Mouse (Mus musculus) G1E-ER4 (cell line): ENCODE results near the gene Kbtbd4. TPM values are rescaled to one million over a fixed set of nuclear protein-coding genes. Genes with fewer than 3 reads are reported as not detected.

ENCODE experiments used
- GATA1 ChIP-seq: IDR thresholded peaks from one replicate; pipeline ENCODE4 v1.8.0; 2012; ENCODE audit warnings: low read length, inconsistent platforms
- polyA plus RNA-seq: library from polyadenylated mRNA; stranded (reverse); fragments of >175 nt; gene quantifications from 2 replicates; pipeline ENCODE4 v1.2.3, GENCODE M21; 2012

The Kbtbd4 gene
- polyA plus RNA-seq, 1 experiment, result 1.7 TPM

DNA sequence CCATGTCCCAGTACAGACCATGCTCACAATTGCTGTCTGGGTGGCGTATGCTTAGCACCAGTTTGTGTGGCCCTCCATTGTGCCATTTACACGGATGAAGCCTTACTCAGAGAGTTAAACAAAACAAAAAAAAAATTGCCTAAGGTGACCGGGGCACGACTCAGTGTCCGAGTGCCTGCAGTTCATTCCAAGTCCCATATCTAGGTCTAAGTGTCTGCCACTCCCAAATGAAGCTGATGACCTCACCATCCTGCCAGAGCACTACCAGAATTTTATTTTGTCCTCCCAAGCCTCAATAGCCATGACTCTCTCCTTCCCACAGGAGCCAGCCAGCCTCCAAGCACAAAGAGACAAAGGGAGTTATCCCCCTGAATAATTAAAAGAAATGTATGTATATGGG, 16.9 kb upstream of the Kbtbd4 start:
- no peak for TF ChIP-seq GATA1

DNA sequence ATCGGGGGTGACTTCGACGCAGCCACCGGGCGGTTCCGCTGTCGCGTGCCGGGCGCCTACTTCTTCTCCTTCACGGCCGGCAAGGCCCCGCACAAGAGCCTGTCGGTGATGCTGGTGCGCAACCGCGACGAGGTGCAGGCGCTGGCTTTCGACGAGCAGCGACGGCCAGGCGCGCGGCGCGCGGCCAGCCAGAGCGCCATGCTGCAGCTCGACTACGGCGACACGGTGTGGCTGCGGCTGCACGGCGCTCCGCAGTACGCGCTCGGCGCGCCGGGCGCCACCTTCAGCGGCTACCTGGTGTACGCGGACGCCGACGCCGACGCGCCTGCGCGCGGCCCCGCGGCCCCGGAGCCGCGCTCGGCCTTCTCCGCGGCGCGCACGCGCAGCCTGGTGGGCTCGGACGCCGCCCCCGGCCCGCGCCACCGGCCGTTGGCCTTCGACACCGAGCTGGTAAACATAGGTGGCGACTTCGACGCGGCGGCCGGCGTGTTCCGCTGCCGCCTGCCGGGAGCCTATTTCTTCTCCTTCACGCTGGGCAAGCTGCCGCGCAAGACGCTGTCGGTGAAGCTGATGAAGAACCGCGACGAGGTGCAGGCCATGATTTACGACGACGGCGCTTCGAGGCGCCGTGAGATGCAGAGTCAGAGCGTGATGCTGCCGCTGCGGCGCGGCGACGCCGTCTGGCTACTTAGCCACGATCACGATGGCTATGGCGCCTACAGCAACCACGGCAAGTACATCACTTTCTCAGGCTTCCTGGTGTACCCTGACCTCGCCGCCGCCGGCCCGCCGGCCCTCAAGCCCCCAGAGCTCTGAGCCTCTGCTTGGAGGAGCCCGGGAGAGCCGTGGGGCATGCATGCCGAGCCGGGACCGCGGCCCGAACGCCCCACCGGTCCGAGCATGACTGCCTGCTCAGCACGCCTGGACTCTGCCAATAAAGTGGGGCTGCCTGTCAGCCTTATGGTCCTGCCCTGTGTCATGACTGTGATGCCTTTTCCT, 14.7 kb upstream of the Kbtbd4 start:
- no peak for TF ChIP-seq GATA1

DNA sequence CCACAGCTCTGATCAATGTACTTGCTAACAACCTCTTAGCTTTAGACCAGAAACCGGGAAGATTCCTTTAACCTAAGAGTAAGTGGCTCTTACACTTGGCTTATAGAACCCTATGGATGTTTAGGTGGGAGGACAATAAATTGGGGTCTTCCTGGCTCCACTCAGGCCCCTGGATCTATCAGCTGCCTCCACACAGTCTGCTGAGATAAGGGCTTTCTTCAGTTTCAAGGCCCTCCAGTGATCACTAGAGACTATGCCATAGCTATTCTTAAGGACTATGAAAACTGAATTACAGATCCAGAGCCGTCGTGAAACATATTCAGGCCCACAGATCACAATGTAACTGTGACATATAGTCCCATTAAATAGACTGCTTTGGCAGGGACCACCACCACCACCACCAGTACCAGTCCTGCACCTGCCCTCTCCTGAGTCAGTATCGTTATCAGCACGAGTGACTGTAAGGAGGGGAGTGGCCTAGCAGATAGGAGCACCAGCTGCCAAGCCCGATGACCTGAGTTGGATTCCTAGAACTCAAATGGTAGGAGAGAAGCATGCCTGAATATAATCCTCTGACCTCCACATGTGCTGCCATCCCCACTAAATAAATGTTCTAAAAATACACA, 10.8 kb upstream of the Kbtbd4 start:
- TF ChIP-seq GATA1, result no peak

DNA sequence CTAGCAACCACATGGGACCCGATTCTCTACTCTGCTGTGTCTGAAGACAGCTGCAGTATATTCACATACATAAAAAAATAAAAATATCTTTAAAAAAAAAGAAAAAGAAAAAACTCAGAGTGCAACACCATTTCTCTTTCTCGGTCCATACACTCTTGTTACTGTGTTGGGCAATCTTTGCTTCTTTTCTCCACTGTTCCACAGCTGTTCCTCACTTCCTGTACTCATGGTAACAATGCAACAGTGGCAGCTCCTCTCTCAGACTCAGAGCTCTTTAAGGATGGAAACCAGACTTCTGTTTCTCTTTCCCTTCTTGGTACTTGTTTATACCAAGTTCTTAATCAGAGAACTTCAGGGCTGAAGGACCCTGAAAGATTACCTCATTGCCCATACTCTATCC, 1.1 kb upstream of the Kbtbd4 start:
- no peak for TF ChIP-seq GATA1

DNA sequence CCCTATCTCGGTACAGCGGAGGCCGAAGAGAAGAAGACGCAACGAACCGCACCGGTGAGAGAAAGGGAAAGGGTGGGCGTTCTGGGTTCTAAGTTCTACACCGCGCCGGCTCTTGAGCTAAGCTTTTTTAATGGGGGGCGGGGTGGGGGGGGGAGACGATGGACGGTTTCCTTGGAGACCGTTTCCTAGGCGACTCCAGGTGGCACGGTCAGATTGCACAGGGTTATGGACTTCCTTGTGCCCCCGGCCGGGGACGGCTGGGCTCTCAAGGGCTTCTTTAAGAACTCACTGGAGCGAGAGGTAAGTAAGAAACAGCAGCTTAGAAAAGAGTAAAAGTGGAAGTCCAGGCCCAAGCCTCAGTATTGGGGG, 300 bp downstream of the Kbtbd4 start:
- no peak for TF ChIP-seq GATA1

DNA sequence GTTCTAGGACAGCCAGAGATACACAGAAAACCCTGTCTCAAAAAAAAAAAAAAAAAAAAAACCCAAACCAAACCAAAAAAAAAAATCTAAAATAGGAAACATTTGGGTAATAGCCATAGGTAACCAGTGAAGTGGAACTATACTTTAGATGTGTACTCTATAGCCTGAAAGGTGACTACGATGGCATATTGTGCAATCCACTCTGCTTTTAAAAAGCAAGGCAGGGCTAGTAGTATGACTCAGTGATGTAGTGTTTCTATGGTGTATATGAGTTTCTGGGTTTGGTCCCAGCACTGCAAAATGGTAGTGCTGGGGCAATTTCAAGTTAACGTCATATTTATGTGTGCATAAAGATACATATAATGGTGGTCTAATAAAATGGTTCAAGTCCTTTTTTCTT, 2.2 kb downstream of the Kbtbd4 start:
- TF ChIP-seq GATA1, result no peak

DNA sequence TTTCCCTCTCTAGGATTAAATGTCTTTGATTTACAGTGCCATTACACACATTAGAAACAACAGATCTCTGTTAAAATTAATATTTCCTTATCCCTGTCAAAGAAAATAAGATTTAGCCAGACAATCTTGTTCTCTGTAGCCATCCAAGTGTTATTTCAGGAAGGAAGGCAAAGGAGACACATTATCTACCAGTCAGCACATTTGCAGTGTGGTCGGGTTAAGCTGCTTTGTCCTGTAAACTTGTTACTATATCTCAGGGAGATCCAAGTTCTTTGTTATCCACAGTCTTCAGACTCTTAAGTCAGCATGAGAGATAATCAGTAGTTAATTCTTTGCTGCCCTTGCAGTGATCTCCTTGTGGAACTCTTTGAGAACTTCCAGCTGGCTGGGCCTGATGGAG, 6.3 kb downstream of the Kbtbd4 start:
- no peak for TF ChIP-seq GATA1

DNA sequence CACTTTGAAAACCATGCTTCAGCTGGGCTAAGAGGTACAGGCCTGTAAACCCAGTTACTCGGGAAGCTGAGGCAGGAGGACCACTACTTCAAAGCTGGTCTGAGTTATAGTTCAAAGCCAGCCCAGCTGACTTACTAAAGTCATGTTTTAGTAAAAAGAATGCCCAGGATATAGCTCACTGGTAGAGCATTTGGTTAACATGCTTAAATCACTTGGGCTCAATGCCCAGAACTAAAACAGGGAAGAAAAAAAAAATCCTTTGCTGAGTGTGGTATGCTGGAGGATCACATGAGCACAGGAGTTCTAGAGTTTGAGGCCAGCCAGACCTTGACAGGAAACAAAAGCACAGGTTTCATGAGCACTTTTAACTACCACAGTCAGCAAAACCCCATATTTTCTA, 7.1 kb downstream of the Kbtbd4 start:
- TF ChIP-seq GATA1, result no peak

DNA sequence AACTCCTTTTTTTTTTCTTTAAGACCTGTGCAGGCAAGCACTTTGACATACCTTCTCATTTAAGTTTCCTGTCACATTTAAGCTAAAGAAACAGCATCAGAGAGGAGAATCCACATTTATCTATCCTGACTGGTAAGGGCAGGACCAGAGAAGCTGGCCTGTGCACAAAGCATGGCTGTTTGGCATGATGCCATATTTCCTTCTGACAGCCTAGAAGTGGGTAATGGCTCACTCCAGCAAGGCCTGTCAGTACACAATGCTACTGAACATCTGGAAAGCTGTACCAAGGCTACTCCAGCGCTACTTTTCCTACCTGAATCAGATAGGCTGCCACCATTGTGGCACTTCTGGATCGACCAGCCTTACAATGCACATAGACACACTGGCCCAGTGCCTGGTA, 9.1 kb downstream of the Kbtbd4 start:
- TF ChIP-seq GATA1, result no peak

DNA sequence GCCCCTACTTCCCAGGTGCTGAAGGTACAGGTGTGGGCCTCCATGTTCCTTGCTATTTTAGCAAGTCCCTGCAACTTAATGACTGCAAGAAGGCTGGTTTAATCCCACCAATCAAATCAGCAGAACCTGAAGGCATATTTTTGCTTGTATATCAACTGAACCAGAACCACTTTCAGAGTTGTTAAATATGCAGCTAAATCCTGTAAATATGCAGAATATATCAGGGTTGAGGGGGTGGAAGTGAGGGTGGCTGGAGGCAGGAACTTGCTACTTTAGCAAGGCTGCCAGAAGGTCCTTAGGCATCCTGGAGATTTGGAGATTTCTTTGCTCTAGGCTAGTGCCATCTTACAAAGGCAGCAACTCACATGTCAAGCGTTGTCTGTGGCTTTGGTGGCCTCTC, 11.0 kb downstream of the Kbtbd4 start:
- TF ChIP-seq GATA1, result no peak

DNA sequence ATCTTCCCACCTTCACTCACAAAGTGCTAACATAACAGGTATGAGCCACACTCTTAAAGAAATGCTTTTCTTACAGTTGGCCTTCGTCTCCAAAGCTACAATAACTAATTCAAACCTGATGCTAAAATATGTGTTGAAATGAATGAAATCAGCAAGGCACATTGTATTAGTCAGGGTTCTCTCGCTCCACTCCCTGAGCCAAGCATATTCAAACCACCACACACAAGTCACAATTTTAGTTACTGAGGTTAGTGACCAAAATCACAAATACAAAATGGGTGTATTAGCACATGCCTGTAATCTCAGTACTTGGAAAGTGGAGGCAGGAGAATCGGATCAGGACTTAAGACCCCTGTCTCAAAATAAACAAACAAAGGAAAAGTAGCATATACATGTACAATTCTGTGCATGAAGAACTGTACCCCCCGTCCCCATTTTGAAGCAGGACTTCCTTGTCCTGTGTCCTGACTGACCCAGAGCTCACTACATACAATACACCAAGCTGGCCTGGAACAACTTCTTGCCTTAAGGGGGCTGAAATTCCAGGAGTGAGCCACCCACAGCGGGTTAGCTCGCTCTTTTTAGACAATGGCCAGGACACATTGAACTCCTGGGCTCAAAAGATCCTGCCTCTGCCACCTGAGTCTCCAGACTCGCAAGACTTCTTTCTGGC, 12.2 kb downstream of the Kbtbd4 start:
- no peak for TF ChIP-seq GATA1

DNA sequence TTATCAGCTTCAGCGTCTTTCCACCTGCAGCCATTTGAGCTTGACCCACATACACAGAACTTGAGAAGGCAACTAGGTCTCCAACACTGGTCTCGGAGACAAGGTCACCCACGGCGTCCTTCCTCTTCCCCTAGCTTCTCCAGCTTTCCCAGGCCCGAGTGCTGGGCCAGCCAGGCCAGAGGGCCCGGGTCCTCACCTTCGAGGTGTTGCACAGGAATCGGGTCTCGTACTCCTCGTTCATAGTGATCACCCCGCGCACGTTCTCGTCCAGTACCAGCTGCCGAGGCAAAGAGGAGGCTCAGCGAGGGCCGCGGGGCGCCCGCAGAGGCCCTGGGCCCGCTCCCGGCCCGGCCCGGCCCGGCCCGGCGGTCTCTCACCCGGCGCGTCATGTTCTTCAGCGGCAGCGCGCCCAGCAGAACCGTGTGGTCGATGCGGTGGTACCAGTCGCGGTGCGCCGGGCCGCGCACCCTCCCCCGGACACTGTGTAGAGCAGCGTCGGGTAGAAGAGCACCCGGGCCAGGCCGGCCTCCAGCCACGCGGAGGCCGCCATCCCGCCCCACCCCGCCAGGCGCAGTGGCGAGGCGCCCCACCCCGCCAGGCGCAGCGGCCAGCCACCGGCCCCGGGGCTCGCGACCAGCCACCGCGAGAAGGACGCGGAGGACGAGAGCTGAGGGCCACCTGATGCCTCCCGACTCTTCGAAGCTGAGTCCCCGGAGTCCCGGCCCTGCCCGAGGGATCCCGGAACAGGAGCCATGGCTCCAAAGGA, 12.9 kb downstream of the Kbtbd4 start:
- TF ChIP-seq GATA1, result no peak

DNA sequence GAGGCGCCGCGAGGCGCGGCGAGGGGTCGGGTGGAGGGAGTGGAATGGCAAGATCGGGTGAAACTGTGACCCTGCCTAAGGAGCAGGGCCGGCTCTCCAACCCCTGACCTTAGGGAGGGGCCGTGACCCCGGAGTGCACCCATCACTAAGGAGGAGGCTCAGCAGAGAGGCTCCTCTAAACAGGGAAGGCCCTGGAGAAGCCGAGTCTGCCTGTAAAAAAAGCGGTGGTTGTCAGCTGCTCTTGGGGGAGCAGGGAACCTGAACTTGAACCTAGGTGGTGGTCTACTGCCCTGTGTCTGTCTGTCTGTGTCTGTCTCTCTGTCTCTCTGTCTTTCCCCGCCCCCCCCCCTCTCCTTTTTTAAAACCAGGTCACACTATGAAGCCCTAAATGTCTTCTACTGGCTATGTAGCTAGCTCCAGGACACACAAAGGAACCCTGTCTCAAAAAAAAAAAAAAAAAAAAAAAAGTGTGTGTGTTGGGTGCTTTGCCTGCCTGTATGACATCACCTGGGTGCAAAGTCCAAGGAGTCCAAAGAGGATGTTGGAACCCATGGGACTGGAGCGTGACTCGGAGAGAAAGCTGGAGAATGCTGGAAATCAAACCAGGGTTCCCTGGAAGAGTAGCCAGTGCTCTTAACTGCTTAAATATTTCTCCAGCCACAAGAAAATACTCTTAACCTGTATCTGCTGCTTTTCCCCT, 13.6 kb downstream of the Kbtbd4 start:
- no peak for TF ChIP-seq GATA1

DNA sequence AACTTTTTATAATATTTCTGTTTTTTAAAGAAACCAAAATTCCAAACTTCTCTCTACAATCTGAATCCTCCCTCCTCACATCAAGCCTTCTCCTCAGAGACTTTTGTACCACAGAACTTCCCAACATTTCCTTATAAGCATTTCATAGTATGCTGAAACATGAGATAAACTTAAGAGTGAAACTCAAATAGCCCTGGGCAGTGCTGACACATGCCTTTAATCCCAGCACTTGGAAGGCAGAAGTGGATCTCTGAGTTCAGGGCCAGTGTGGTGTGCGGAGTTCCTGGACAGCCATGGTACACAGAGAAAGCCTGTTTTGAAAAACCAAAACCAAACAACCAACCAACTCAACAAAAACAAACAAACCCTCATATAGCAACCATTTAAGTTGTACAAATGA, 16.6 kb downstream of the Kbtbd4 start:
- no peak for TF ChIP-seq GATA1

DNA sequence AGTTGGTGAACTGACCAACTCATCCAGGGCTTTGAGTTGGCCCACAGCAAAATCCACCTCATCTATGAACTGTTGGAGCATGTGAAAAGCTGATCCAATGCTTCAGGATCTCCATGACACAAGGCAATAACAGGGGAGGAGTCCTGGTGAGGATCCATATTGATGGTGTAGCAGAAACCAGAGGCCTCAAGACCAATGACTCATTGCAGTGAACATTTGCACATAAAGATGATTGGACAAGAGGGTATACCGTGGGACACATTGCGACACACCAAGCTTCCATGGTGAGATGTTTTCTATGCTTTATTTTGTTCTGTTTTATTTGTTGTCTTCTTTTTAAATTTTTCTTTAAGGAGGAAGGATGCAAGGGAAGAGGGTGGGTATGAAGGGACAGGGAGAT, 18.1 kb downstream of the Kbtbd4 start:
- no peak for TF ChIP-seq GATA1
